Mouse (Mus musculus): ENCODE measurements around the gene Smad3. TPM values are rescaled to one million over a fixed set of nuclear protein-coding genes. Genes with fewer than 3 reads are reported as not detected.

Smad3 gene
- polyA plus RNA-seq, 1 experiment from 2014 or later: 5.4 TPM

DNA sequence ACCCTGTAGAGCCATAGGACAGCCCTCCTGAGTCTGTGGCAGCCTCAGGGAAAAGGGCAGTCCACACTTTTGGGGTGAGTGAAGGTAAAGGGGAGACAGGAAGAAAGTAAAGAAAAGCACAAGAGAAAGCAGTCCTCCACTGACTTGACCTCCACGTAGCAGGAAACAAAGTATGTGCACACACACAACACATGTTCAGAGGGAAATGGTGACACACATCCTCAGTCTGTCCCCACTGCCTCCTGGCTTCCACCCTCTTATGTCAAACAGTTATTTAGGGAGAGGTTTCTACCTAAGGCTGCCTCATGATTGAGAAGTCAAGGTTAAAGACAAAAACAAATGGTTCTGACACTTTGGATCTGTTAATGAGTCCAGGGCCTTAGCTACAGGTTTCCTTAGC, 67.3 kb downstream of the Smad3 start:
- 92% methylated on average over 1 of the region's 1 CpGs for WGBS
- no peak for DNase-seq (ENCODE audit: low spot score)

DNA sequence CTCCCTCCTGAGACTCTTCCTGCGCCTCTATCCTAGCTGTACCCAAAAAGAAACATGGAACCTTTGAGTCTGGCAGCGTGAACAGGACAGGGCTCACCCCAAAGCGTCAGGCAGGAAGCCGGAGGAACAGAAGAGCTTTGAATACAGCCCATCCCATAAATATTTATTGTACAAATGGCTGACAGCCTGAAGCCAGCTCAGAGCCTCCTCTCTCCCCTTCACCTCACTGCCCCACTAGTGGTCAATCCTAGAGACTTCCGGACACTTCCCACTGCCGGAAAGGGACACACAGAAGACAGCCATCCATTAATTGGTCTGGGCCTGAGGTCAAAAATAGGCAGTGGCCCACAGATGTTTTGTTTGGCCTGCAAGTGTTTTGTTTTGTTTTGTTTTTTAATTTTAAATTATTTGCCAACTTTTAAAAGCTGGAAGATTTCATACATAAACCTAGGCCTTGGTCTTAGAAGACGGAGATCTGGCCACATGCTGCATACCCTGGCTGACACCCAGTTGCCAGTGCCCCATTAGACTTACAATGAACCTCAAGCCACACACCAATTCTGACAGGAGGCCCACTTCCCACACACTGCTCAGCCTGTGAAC, 70.3 kb downstream of the Smad3 start:
- no peaks in the 10 kb centered on the region for H3K27me3 ChIP-seq (replicated peaks; ENCODE audit: control insufficient read depth, insufficient read depth, low read length)
- no peaks in the 10 kb centered on the region for H3K9me3 ChIP-seq (replicated peaks; ENCODE audit: control insufficient read depth, low read length)
- 89% methylated on average over 7 of the region's 7 CpGs for WGBS
- DNase-seq (ENCODE audit: low spot score) (no peak), ATAC-seq (no peak)
- H3K27ac ChIP-seq (ENCODE audit: low read depth, low read length): no peak overlapping the region
- no peak overlapping the region for H3K4me2 ChIP-seq (ENCODE audit: low read length)
- H3K4me3 ChIP-seq (ENCODE audit: low read depth, low read length): no peak overlapping the region
- H3K36me3 ChIP-seq (ENCODE audit: control insufficient read depth, insufficient read depth, low read length): no peaks in the 10 kb centered on the region
- no peak overlapping the region for H3K9ac ChIP-seq (ENCODE audit: low read length)
- H3K4me1 ChIP-seq (ENCODE audit: control insufficient read depth, insufficient read depth, low read length): no peaks in the 10 kb centered on the region

More for the DNA sequence above, 67.3 kb downstream of the Smad3 start:
- Histone ChIP-seq H3K36me3 (ENCODE audit: control insufficient read depth, insufficient read depth, low read length) (no peaks in the 10 kb centered on the region), H3K9me3 (replicated peaks; ENCODE audit: control insufficient read depth, low read length) (no peaks in the 10 kb centered on the region), H3K4me2 (ENCODE audit: low read length) (no peak overlapping the region), H3K4me3 (ENCODE audit: low read depth, low read length) (no peak overlapping the region), H3K9ac (ENCODE audit: low read length) (no peak overlapping the region), H3K4me1 (ENCODE audit: control insufficient read depth, insufficient read depth, low read length) (no peaks in the 10 kb centered on the region), H3K27ac (ENCODE audit: low read depth, low read length) (no peak overlapping the region), H3K27me3 (replicated peaks; ENCODE audit: control insufficient read depth, insufficient read depth, low read length) (no peaks in the 10 kb centered on the region)
- ATAC-seq: no peak

DNA sequence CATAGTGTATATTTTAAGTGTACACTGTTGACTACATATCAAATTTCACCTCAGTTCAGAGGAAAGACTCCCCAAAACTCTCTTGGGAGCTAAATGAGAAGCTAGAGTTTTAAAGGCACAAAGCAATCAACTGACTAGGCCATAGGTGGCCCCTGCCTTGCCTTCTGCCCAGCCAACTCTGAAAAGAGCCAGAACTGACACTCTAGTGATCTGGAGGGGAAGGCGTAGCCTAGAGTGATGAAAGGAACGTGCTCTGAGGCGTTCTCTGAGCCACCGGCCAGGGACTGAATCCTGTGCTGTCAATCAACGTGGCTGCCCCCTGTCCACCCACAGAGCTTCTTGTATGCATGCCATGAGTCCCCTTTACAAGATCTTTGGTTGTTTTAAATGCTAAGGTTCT, 72.4 kb downstream of the Smad3 start:
- Histone ChIP-seq H3K36me3 (ENCODE audit: control insufficient read depth, insufficient read depth, low read length) (no peaks in the 10 kb centered on the region), H3K27me3 (replicated peaks; ENCODE audit: control insufficient read depth, insufficient read depth, low read length) (no peaks in the 10 kb centered on the region), H3K9ac (ENCODE audit: low read length) (no peak overlapping the region), H3K4me2 (ENCODE audit: low read length) (no peak overlapping the region), H3K4me3 (ENCODE audit: low read depth, low read length) (no peak overlapping the region), H3K4me1 (ENCODE audit: control insufficient read depth, insufficient read depth, low read length) (no peaks in the 10 kb centered on the region), H3K9me3 (replicated peaks; ENCODE audit: control insufficient read depth, low read length) (no peaks in the 10 kb centered on the region), H3K27ac (ENCODE audit: low read depth, low read length) (no peak overlapping the region)
- DNase-seq (ENCODE audit: low spot score): no peak
- no peak for ATAC-seq
- WGBS: 56% methylated on average over 5 of the region's 5 CpGs

DNA sequence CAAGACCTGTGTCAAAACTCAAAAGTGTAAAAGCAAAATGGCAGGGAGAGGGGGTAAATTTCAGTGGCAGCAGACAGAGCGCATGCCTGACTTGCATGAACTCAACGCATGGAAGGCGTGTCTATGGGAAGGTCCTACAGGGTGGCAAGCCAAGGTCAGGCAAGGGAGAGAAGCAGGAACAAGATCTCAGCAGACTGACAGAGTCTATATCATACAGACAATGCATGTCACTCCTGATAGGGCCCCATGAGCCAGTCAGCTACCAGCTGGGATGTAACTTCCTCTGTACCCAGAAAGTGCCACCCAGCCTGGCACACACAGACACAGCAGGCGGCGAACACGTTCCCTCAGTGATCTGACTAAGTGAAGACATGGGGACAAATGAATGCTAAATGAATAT, 73.5 kb downstream of the Smad3 start:
- no peak overlapping the region for H3K9ac ChIP-seq (ENCODE audit: low read length)
- WGBS: 90% methylated on average over 6 of the region's 6 CpGs
- no peak overlapping the region for H3K4me3 ChIP-seq (ENCODE audit: low read depth, low read length)
- no peaks in the 10 kb centered on the region for H3K27me3 ChIP-seq (replicated peaks; ENCODE audit: control insufficient read depth, insufficient read depth, low read length)
- no peak overlapping the region for H3K4me2 ChIP-seq (ENCODE audit: low read length)
- DNase-seq (ENCODE audit: low spot score) (no peak), ATAC-seq (no peak)
- no peak overlapping the region for H3K27ac ChIP-seq (ENCODE audit: low read depth, low read length)
- no peaks in the 10 kb centered on the region for H3K9me3 ChIP-seq (replicated peaks; ENCODE audit: control insufficient read depth, low read length)
- H3K4me1 ChIP-seq (ENCODE audit: control insufficient read depth, insufficient read depth, low read length): no peaks in the 10 kb centered on the region
- no peaks in the 10 kb centered on the region for H3K36me3 ChIP-seq (ENCODE audit: control insufficient read depth, insufficient read depth, low read length)

DNA sequence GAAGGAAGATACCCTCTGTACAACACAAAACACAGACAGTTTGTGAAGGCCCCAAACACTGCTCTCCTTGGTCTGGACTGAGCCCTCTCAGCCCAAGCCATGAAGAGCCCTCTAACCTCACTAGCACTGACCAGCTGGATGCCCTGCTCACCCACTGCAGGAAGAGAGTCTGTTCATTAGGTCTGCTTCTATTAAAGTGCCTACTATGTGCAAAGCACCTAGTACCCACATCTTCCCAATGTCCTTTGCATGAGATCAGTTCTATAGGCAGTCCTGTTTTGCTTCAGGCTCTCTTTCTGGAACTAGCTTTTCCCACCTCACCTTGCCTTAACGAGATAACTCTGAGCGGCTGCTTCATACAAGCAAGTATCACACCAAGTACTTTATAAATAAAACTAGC, 74.9 kb downstream of the Smad3 start:
- H3K4me1 ChIP-seq (ENCODE audit: control insufficient read depth, insufficient read depth, low read length): no peaks in the 10 kb centered on the region
- ATAC-seq: no peak

DNA sequence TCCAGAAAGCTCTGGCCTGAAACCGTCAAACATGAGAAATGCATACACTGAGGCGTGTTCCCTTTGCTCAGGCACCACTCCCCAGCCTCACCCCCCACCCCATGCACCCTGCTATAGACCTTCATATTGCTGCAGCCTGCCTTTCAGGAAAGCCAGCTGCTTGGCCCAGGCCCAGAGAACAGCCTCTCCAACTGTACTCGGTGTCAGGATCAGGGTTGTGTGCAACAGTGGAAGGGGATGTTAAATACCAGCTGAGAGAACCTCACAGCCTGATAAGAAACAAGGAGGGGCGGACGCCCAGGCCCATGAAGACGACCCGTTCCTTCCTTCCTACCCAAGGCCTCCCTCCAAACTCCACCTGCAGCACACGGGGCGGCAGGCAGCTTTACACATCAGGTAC, 75.5 kb downstream of the Smad3 start:
- H3K27me3 ChIP-seq (replicated peaks; ENCODE audit: control insufficient read depth, insufficient read depth, low read length): no peaks in the 10 kb centered on the region
- H3K4me3 ChIP-seq (ENCODE audit: low read depth, low read length): no peak overlapping the region
- 78% methylated on average over 9 of the region's 9 CpGs for WGBS
- no peak for DNase-seq (ENCODE audit: low spot score)
- H3K4me2 ChIP-seq (ENCODE audit: low read length): no peak overlapping the region
- H3K36me3 ChIP-seq (ENCODE audit: control insufficient read depth, insufficient read depth, low read length): no peaks in the 10 kb centered on the region
- ATAC-seq: no peak
- H3K9me3 ChIP-seq (replicated peaks; ENCODE audit: control insufficient read depth, low read length): no peaks in the 10 kb centered on the region
- H3K4me1 ChIP-seq (ENCODE audit: control insufficient read depth, insufficient read depth, low read length): no peaks in the 10 kb centered on the region
- H3K9ac ChIP-seq (ENCODE audit: low read length): no peak overlapping the region
- no peak overlapping the region for H3K27ac ChIP-seq (ENCODE audit: low read depth, low read length)

More for the DNA sequence above, 74.9 kb downstream of the Smad3 start:
- 87% methylated on average over 2 of the region's 2 CpGs for WGBS
- Histone ChIP-seq H3K4me3 (ENCODE audit: low read depth, low read length) (no peak overlapping the region), H3K36me3 (ENCODE audit: control insufficient read depth, insufficient read depth, low read length) (no peaks in the 10 kb centered on the region), H3K9ac (ENCODE audit: low read length) (no peak overlapping the region), H3K27me3 (replicated peaks; ENCODE audit: control insufficient read depth, insufficient read depth, low read length) (no peaks in the 10 kb centered on the region), H3K9me3 (replicated peaks; ENCODE audit: control insufficient read depth, low read length) (no peaks in the 10 kb centered on the region), H3K27ac (ENCODE audit: low read depth, low read length) (no peak overlapping the region), H3K4me2 (ENCODE audit: low read length) (no peak overlapping the region)
- no peak for DNase-seq (ENCODE audit: low spot score)

DNA sequence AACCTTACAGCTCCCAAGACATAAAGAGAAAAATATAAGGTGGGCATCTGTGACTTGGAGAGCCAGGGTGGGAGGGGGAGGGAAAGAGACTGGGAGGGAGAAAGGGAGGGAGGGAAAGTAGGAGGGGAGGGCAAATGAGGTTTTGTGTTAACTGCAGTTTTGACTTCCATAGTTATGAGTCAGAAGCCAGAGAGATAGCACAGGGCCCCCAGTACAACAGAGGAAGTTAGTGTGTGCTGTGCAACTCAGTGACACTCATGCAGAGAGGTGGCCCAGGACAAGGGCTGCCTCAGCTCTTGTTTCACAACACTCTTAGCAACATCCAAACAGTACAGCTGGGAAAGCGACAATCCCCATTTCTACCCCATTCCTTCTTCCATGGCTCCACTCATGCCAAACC, 79.7 kb downstream of the Smad3 start:
- Histone ChIP-seq H3K4me1 (ENCODE audit: control insufficient read depth, insufficient read depth, low read length) (no peaks in the 10 kb centered on the region), H3K9me3 (replicated peaks; ENCODE audit: control insufficient read depth, low read length) (no peaks in the 10 kb centered on the region), H3K4me2 (ENCODE audit: low read length) (no peak overlapping the region), H3K4me3 (ENCODE audit: low read depth, low read length) (no peak overlapping the region), H3K27ac (ENCODE audit: low read depth, low read length) (no peak overlapping the region), H3K27me3 (replicated peaks; ENCODE audit: control insufficient read depth, insufficient read depth, low read length) (no peaks in the 10 kb centered on the region), H3K36me3 (ENCODE audit: control insufficient read depth, insufficient read depth, low read length) (no peaks in the 10 kb centered on the region), H3K9ac (ENCODE audit: low read length) (no peak overlapping the region)
- no peak for ATAC-seq
- DNase-seq (ENCODE audit: low spot score): no peak
- WGBS: 100% methylated on average over 1 of the region's 1 CpGs

DNA sequence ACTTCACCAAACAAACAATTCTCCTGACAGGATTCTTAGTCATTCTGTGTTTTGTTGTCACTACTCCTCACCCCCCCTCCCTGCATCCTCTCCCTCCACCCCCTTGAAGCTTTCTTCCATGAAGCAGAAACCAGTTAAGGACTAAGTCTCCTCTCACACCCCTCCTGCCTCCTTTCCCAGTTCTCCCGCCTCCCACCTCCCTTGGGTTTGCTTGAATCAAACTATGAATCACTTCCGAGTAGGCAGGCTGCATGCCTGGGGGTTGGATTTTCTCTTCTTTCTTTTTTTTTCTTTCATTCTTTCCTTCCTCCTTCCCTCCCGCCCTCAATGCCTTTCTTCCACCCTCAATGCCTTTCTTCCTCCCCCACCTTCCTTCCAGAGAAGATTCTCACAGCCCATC, 80.2 kb downstream of the Smad3 start:
- 64% methylated on average over 3 of the region's 3 CpGs for WGBS
- no peaks in the 10 kb centered on the region for H3K9me3 ChIP-seq (replicated peaks; ENCODE audit: control insufficient read depth, low read length)
- H3K27me3 ChIP-seq (replicated peaks; ENCODE audit: control insufficient read depth, insufficient read depth, low read length): no peaks in the 10 kb centered on the region
- DNase-seq (ENCODE audit: low spot score) (no peak), ATAC-seq (no peak)
- no peak overlapping the region for H3K9ac ChIP-seq (ENCODE audit: low read length)
- no peak overlapping the region for H3K4me2 ChIP-seq (ENCODE audit: low read length)
- no peaks in the 10 kb centered on the region for H3K36me3 ChIP-seq (ENCODE audit: control insufficient read depth, insufficient read depth, low read length)
- no peak overlapping the region for H3K4me3 ChIP-seq (ENCODE audit: low read depth, low read length)
- H3K4me1 ChIP-seq (ENCODE audit: control insufficient read depth, insufficient read depth, low read length): no peaks in the 10 kb centered on the region
- H3K27ac ChIP-seq (ENCODE audit: low read depth, low read length): no peak overlapping the region

DNA sequence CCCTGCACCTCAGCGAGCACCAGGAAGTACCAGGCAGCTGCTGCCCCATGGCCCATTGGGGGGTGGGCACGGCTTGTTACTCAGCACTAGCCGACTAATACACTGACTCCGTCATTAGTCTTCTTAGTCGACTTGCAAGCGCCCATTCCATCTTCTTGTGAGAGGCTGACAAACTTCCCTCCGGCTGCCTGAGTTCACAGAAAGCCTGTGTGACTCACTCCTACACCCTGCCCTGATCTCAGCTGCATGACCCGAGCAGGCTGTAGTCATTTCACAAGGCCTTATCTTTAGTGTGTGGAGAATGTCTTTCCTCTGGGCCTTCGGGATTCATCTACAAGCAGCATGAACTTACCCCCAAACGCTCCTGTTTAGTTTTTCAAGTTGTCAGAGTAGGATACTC, 83.2 kb downstream of the Smad3 start:
- ATAC-seq (no peak), DNase-seq (ENCODE audit: low spot score) (no peak)
- no peaks in the 10 kb centered on the region for H3K4me1 ChIP-seq (ENCODE audit: control insufficient read depth, insufficient read depth, low read length)
- no peak overlapping the region for H3K27ac ChIP-seq (ENCODE audit: low read depth, low read length)
- no peaks in the 10 kb centered on the region for H3K9me3 ChIP-seq (replicated peaks; ENCODE audit: control insufficient read depth, low read length)
- no peaks in the 10 kb centered on the region for H3K27me3 ChIP-seq (replicated peaks; ENCODE audit: control insufficient read depth, insufficient read depth, low read length)
- no peak overlapping the region for H3K9ac ChIP-seq (ENCODE audit: low read length)
- WGBS: 89% methylated on average over 10 of the region's 10 CpGs
- H3K36me3 ChIP-seq (ENCODE audit: control insufficient read depth, insufficient read depth, low read length): no peaks in the 10 kb centered on the region
- H3K4me2 ChIP-seq (ENCODE audit: low read length): no peak overlapping the region
- no peak overlapping the region for H3K4me3 ChIP-seq (ENCODE audit: low read depth, low read length)

Data from forebrain, embryonic 14.5 days (tissue).